Mouse (Mus musculus) embryonic stem cell, embryonic (primary cell): ENCODE results near the gene Hscb.

Experiments used
- CTCF ChIA-PET, 4 experiments: fragments of 300-600 bp in 2 of 4; fragments of 350-600 bp in 2 of 4; sonication (Branson Sonifier 250); formaldehyde crosslinking; loops; one replicate each; lab custom pipeline; 2022; ENCODE audit warnings: inconsistent platforms in 2 of 4; lab: Charles Lee
- POLR2A ChIA-PET, 4 experiments: fragments of 300-600 bp in 2 of 4; fragments of 350-600 bp in 2 of 4; sonication (Branson Sonifier 250); formaldehyde crosslinking; loops; one replicate each; lab custom pipeline; 2022; ENCODE audit warnings: antibody characterized with exemption in 4 of 4, inconsistent platforms in 1 of 4; lab: Charles Lee

The Hscb gene

GRCm38 (mm10) chr5:110806676-110807075 is 32.9 kb downstream of the Hscb start:
- ChIA-PET POLR2A (interaction anchor here in 3 of 4 experiments (0.6 to 22.7 kb wide), 35 partner anchors 9 to 742 kb away, joined by 3 to 589 read pairs (median 4); partner anchors contain the start of genes Ep400 (in 3 of the 3), Chek2 (in 1 of the 3), Fbrsl1 (in 1 of the 3) and Hscb (in 1 of the 3)), CTCF (interaction anchor here in 3 of 4 experiments (0.7 to 2.6 kb wide), 6 partner anchors 18 to 36 kb away, joined by 3 to 7 read pairs (median 6); partner anchors contain the start of gene Ep400 (in 1 of the 3))

- CTCF ChIA-PET = interaction anchor here in 3 of 4 experiments (0.8 to 2.6 kb wide), 4 partner anchors 18 to 35 kb away, joined by 3 to 7 read pairs (median 6); partner anchors contain the start of gene Ep400 (in 1 of the 3)
- POLR2A ChIA-PET = interaction anchor here in 3 of 4 experiments (0.6 to 22.7 kb wide), 36 partner anchors 7 to 742 kb away, joined by 3 to 589 read pairs (median 4); partner anchors contain the start of genes Ep400 (in 3 of the 3), Pus1 (in 2 of the 3), Chek2 (in 1 of the 3) and Fbrsl1 (in 1 of the 3)
These were observed 33.4 kb downstream of the Hscb start for GRCm38 (mm10) chr5:110806154-110806553.

- POLR2A ChIA-PET = interaction anchor here (0.5 to 22.7 kb wide), 68 partner anchors 8 to 1412 kb away, joined by 3 to 589 read pairs (median 4); partner anchors contain the start of genes Ep400 (in 3 of the 4), Pus1 (in 3 of the 4), Chek2 (in 2 of the 4) and Hscb (in 2 of the 4)
- CTCF ChIA-PET = interaction anchor here in 3 of 4 experiments (0.6 to 6.0 kb wide), 13 partner anchors 9 to 368 kb away, joined by 3 to 39 read pairs (median 4); partner anchors contain the start of genes Chek2 (in 1 of the 3), Ep400 (in 1 of the 3) and Hscb (in 1 of the 3)
These were observed 35.4 kb downstream of the Hscb start for GRCm38 (mm10) chr5:110804012-110804743.

GRCm38 (mm10) chr5:110802809-110803208 is 36.8 kb downstream of the Hscb start:
- ChIA-PET POLR2A (interaction anchor here (0.5 to 22.7 kb wide), 19 partner anchors 8 to 584 kb away, joined by 3 to 589 read pairs (median 6); partner anchors contain the start of genes Ep400 (in 3 of the 4), Pus1 (in 2 of the 4), Fbrsl1 (in 1 of the 4) and Ulk1 (in 1 of the 4)), CTCF (interaction anchor here in 3 of 4 experiments (0.9 to 6.0 kb wide), 5 partner anchors 11 to 38 kb away, joined by 3 to 39 read pairs (median 6); no protein-coding TSS in a partner anchor)

DNA sequence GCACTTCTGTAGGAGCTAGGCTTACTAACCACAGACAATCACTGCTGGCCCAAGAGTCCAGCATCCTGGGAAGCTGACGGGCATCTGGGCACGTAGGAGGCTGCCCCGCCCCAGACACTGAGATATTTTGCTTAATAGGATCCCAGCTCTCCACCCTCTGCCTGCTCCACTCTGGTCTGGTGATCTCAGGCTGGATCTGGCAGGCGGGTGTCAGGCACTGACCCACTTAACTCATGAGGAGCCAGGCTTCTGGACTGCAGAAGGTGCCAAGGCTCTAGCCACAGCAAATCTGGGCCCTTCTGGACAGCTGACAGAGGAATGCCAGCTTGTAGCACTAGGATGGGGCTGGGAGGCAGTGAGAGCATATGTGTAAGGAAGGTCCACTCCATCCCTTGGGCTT is 37.4 kb downstream of the Hscb start:
- CTCF ChIA-PET = interaction anchor here (0.9 to 6.0 kb wide), 9 partner anchors 10 to 39 kb away, joined by 3 to 39 read pairs (median 4); no protein-coding TSS in a partner anchor

DNA sequence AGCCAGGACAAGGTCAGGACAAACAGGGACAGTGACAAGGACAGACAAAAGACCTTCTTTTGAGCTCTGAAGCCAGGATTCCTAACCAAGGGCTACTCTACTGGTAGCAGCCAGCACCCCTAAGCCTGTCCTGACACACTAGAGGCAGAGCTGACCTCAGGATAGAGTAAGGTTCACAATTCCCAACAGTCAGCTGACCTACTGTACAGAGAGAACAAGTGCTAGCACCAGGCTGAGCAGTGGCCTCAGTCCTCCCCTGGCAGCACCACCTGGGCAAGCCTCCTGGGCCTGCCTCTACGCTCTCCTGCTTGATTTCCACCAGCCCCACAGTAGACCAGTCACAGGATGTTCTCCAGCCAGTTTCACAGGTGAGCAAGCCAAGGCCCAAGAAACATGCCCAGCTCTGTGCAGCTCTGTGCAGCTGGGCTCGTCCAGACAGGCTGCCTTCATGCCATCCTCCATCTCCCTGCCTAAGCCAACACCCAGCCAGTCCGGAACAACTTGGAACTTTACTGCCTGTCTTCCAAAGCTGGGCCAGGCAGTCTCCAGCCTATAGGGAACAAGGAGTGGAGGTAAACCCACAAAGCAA is 38.4 kb downstream of the Hscb start:
- ChIA-PET POLR2A (interaction anchor here (0.5 to 22.7 kb wide), 30 partner anchors 8 to 529 kb away, joined by 3 to 589 read pairs (median 5); partner anchors contain the start of genes Ep400 (in 3 of the 4), Hscb (in 3 of the 4), Ulk1 (in 3 of the 4) and Chek2 (in 2 of the 4)), CTCF (interaction anchor here (1.0 to 6.0 kb wide), 10 partner anchors 9 to 40 kb away, joined by 3 to 39 read pairs (median 4); partner anchors contain the start of gene Ulk1 (in 1 of the 4))

More for the DNA sequence above, 37.4 kb downstream of the Hscb start:
- POLR2A ChIA-PET = interaction anchor here (0.6 to 22.7 kb wide), 25 partner anchors 7 to 368 kb away, joined by 3 to 589 read pairs (median 5); partner anchors contain the start of genes Ep400 (in 3 of the 4), Ulk1 (in 3 of the 4), Hscb (in 2 of the 4) and Pus1 (in 2 of the 4)

DNA sequence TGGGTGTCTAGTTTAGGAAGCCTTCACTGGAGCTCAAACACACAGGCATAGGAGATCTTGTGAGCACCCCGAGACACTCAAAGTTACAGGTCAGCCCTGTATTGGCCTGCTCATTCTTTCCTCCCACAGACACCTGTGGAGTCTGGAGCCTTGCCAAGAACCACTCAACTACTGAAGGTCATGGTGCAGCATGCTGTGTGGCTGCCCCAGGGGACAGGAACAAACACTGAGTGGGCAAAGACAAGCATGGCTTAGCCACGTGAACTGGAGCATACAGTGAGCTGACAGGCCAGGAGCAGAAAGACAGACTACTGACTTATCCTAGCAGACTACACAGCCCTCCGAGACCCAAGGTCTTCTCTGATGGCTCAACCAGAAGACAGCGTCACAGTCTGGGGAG is 41.9 kb downstream of the Hscb start:
- CTCF ChIA-PET = interaction anchor here in 2 of 4 experiments (0.6 to 1.5 kb wide), 2 partner anchors 9 kb away, joined by 4 read pairs; no protein-coding TSS in a partner anchor

DNA sequence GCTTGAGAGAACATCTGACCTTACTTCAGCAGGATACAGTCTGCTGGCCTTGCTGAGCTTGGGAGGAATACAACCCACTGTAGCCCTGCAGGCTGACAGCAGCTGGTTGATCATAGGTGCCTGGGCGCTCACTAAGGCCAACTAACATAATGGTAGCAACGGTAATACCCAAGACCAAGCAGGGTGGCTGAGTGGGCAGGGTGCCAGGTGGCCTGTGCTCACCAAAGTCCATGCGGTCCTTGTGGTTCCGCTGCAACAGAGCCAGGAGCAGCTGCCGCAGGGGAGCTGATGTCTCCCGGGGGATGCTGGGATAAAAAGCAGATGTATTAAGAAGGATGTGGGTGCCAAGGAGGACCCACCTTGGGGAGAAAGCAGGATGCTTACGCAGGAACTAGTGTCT is 45.2 kb downstream of the Hscb start:
- POLR2A ChIA-PET = interaction anchor here in 3 of 4 experiments (0.7 to 23.9 kb wide), 11 partner anchors 4 to 60 kb away, joined by 3 to 589 read pairs (median 134); partner anchors contain the start of genes Pus1 (in 2 of the 3), Ulk1 (in 2 of the 3) and Ep400 (in 1 of the 3)
- CTCF ChIA-PET = interaction anchor here in 2 of 4 experiments (0.7 to 1.2 kb wide), 2 partner anchors 10 to 46 kb away, joined by 3 to 5 read pairs; no protein-coding TSS in a partner anchor

More for the DNA sequence above, 41.9 kb downstream of the Hscb start:
- POLR2A ChIA-PET = interaction anchor here (0.6 to 23.9 kb wide), 15 partner anchors 2 to 328 kb away, joined by 3 to 589 read pairs (median 6); partner anchors contain the start of genes Ulk1 (in 3 of the 4), Ep400 (in 2 of the 4), Pus1 (in 2 of the 4) and Ttc28 (in 1 of the 4)

- ChIA-PET POLR2A (interaction anchor here (0.6 to 23.9 kb wide), 29 partner anchors 0 to 91 kb away, joined by 3 to 589 read pairs (median 6); partner anchors contain the start of genes Ulk1 (in 4 of the 4), Ep400 (in 3 of the 4), Pus1 (in 2 of the 4) and Chek2 (in 1 of the 4)), CTCF (interaction anchor here (0.5 to 4.6 kb wide), 56 partner anchors 9 to 1341 kb away, joined by 3 to 39 read pairs (median 4); partner anchors contain the start of genes Chek2 (in 3 of the 4), Hscb (in 2 of the 4), Ddx51 (in 1 of the 4) and Ep400 (in 1 of the 4))
These were observed 50.9 kb downstream of the Hscb start for GRCm38 (mm10) chr5:110788684-110789083.

DNA sequence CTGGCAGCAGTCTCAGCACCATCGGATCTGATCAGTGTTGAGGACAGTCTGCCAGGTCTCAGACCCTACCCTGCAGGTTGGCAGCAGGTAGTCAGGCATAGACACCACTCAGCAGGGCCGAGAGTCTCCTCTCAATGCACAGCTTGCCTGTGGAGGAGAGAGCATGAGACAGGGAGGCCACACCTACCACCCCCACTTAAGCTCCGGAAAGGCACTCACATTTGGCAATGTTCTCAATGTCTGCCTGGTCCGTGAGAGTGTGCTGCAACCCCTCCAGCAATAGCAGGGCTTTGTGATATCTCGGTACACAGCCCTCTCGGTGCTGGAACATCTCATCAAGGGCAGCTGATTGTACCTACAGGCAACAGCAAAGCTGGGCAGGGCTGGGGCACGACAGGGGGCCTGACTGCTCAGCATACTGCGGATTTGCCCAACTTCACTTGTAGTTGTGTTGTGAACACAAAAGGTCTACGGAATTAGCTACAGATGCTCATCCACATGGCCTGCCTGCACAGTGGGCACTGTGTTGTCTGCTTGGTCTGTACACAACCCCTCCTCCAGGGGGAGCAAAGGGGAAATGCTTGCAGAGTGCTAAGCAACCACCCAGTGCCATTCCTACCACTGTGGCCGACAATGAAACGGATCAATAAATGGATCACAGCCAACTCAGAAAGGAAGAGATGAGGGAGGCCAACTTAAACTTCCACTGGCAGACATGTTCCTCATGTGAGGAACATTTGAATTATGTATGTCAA is 53.3 kb downstream of the Hscb start:
- ChIA-PET POLR2A (interaction anchor here (0.5 to 23.9 kb wide), 20 partner anchors 9 to 129 kb away, joined by 3 to 589 read pairs (median 4); partner anchors contain the start of genes Ulk1 (in 3 of the 4) and Ep400 (in 2 of the 4)), CTCF (interaction anchor here (0.5 to 4.6 kb wide), 7 partner anchors 10 to 362 kb away, joined by 3 to 39 read pairs (median 4); partner anchors contain the start of genes Chek2 (in 1 of the 4) and Hscb (in 1 of the 4))

DNA sequence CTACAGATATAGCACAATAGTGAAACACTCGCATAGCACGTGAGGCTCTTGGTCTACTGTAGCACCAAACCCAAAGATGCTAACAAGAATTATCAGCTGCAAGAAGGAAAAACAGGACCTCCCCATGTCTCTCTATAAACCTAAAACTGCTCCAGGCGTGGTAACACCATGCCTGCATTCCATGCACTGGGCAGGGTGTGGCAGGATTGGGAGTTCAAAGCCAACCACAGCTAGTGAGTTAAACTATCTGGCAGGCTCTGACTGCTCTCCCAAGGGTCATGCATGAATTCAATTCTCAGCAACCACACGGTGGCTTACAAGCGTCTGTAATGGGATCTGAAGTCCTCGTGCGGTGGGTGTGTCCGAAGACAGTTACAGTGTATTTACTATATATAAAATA is 56.4 kb downstream of the Hscb start:
- ChIA-PET CTCF (interaction anchor here in 2 of 4 experiments (0.5 to 1.4 kb wide), 2 partner anchors 12 to 1611 kb away, joined by 3 to 5 read pairs; no protein-coding TSS in a partner anchor), POLR2A (interaction anchor here in 3 of 4 experiments (0.5 to 23.9 kb wide), 7 partner anchors 12 to 60 kb away, joined by 3 to 589 read pairs (median 4); partner anchors contain the start of genes Ep400 (in 3 of the 3) and Ulk1 (in 1 of the 3))

DNA sequence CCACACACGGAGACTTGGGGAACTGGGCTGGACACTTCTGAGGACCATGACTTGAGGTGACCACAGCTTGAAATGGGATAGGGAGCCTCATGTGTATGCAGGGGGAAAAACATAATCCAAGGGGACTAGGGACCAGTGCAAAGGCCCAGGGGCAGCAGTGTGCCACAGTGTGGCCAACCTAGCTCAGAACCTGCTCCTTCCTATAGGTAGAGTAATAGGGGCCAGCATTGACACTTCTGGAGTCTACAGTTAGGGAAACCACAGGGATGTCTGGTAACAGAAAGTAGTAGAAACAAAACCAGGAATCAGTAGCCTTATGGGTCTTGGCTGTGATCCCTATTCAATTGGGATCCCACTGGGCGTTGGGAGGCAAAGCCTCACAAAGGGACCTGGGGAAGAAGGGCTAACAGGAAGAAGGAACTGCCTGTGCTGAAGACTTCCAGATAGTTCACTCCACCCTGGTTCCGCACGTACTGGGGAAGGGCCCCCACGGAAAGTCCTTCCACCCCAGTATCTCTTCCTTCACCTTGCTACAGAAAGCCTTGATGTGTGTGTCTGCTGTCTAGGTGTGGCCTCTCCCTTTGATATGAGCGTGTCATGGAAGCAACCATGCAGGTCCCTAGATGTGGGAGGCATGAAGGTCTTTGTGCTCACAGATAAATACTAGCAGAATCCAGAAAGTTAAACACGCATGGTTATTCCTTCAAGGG is 57.9 kb downstream of the Hscb start:
- ChIA-PET POLR2A (interaction anchor here in 3 of 4 experiments (0.7 to 23.9 kb wide), 12 partner anchors 11 to 123 kb away, joined by 3 to 589 read pairs (median 4); partner anchors contain the start of genes Ep400 (in 3 of the 3) and Ulk1 (in 2 of the 3)), CTCF (interaction anchor here in 1 of 4 experiments (0.5 kb wide), 1 partner anchor 58 kb away, joined by 4 read pairs; the partner anchor contains the start of genes Chek2 and Hscb)

DNA sequence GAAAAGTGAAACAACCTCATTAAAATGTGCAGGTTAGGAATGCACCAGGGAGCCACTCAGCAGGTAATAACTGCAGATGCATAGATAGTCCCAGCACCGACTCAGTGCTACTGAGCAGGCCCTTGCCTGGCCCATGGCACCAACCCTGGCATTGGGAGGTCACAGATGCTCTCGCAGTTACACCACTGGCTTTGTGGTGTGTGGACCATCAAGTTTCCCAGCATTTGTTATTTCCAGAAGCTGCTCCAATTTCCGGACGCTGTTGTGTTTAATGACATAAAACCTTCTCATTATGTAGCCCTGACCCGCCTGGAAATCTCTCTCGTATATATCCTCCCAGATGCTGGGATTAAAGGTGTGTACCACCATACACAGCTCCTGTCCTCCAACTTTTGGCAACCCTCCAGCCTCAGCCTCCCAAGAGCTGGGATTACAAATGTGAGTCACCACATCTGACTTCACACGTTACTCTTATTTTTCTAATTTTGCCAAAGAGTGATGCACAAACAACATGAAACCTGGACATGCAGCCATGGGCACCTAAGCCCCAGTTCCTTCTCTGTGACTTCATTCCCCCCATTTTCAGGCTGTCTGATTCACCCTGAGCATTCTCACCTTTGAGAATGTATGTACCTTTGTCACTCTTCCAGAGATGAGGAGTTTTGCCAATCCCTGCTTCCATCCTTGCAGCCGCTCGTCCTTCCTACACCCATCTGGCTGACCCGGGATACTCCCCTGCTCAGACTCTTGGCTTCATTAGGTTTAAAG is 58.6 kb downstream of the Hscb start:
- ChIA-PET POLR2A (interaction anchor here in 3 of 4 experiments (0.6 to 23.9 kb wide), 17 partner anchors 8 to 122 kb away, joined by 3 to 589 read pairs (median 4); partner anchors contain the start of genes Ep400 (in 3 of the 3) and Ulk1 (in 2 of the 3)), CTCF (interaction anchor here in 1 of 4 experiments (1.4 kb wide), 1 partner anchor 10 kb away, joined by 8 read pairs; the partner anchor contains the start of gene Ep400)
